Mouse (Mus musculus): ENCODE results near the gene Foxi1. TPM values are rescaled to one million over a fixed set of nuclear protein-coding genes. Genes with fewer than 3 reads are reported as not detected.

The Foxi1 gene
- polyA plus RNA-seq, 1 experiment, result 0.57 TPM

DNA sequence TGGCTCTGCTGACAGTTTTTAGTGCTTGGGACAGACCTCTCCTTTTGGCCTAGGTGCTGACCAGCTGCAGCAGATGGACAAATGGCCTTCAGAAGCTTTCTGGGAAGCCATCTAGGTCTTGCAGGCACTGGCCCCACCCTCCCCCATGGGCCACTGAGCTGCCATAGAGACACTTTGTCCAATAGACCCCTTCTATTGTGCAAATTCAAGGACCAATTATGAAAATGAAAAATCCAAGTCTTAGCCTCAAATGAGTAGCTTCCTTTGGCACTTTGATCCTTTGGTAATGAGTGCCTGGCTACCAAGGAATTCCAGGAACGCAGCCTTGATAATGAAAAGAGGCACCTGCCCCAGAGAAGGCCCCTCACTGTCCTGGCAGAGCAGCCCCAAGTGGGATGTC is 36.7 kb downstream of the Foxi1 start:
- Histone ChIP-seq H3K27me3 (ENCODE audit: control insufficient read depth, insufficient read depth, low read length) (no peaks in the 10 kb centered on the region), H3K4me1 (replicated peaks; ENCODE audit: control insufficient read depth, insufficient read depth, low read length) (no peaks in the 10 kb centered on the region), H3K36me3 (ENCODE audit: control insufficient read depth, insufficient read depth, low read length) (no peaks in the 10 kb centered on the region), H3K4me3 (ENCODE audit: control insufficient read depth, insufficient read depth, low read length) (no peak overlapping the region), H3K27ac (ENCODE audit: control insufficient read depth, insufficient read depth, low read length) (no peak overlapping the region)
- WGBS, result 93% methylated on average over 1 of the region's 1 CpGs
- no peak for DNase-seq
- no peak for TF ChIP-seq CTCF (IDR thresholded peaks at IDR 0.05; ENCODE audit: borderline replicate concordance, control insufficient read depth, extremely low read depth, insufficient read depth, low read length, poor library complexity)
- TF ChIP-seq POLR2A (IDR thresholded peaks at IDR 0.05; ENCODE audit: control insufficient read depth, extremely low read depth, insufficient read depth, low read length, poor library complexity), result no peak

GRCm38 (mm10) chr11:34169464-34169894 is 38.4 kb downstream of the Foxi1 start:
- TF ChIP-seq CTCF (IDR thresholded peaks at IDR 0.05; ENCODE audit: borderline replicate concordance, control insufficient read depth, extremely low read depth, insufficient read depth, low read length, poor library complexity) (no peak), POLR2A (IDR thresholded peaks at IDR 0.05; ENCODE audit: control insufficient read depth, extremely low read depth, insufficient read depth, low read length, poor library complexity) (no peak)
- H3K27ac ChIP-seq (ENCODE audit: control insufficient read depth, insufficient read depth, low read length), result no peak overlapping the region
- no peak overlapping the region for H3K4me3 ChIP-seq (ENCODE audit: control insufficient read depth, insufficient read depth, low read length)
- DNase-seq, result no peak
- H3K27me3 ChIP-seq (ENCODE audit: control insufficient read depth, insufficient read depth, low read length), result no peaks in the 10 kb centered on the region
- H3K36me3 ChIP-seq (ENCODE audit: control insufficient read depth, insufficient read depth, low read length), result no peaks in the 10 kb centered on the region
- 87% methylated on average over 5 of the region's 5 CpGs for WGBS
- H3K4me1 ChIP-seq (replicated peaks; ENCODE audit: control insufficient read depth, insufficient read depth, low read length), result no peaks in the 10 kb centered on the region

- 77% methylated on average over 4 of the region's 4 CpGs for WGBS
- no peaks in the 10 kb centered on the region for H3K27me3 ChIP-seq (ENCODE audit: control insufficient read depth, insufficient read depth, low read length)
These were observed 41.5 kb downstream of the Foxi1 start for GRCm38 (mm10) chr11:34166392-34166791.

GRCm38 (mm10) chr11:34165278-34165677 is 42.6 kb downstream of the Foxi1 start:
- H3K27me3 ChIP-seq (ENCODE audit: control insufficient read depth, insufficient read depth, low read length), result no peaks in the 10 kb centered on the region
- 97% methylated on average over 11 of the region's 11 CpGs for WGBS
- no peak for DNase-seq
- H3K4me3 ChIP-seq (ENCODE audit: control insufficient read depth, insufficient read depth, low read length), result no peak overlapping the region
- TF ChIP-seq CTCF (IDR thresholded peaks at IDR 0.05; ENCODE audit: borderline replicate concordance, control insufficient read depth, extremely low read depth, insufficient read depth, low read length, poor library complexity) (no peak), POLR2A (IDR thresholded peaks at IDR 0.05; ENCODE audit: control insufficient read depth, extremely low read depth, insufficient read depth, low read length, poor library complexity) (no peak)
- H3K4me1 ChIP-seq (replicated peaks; ENCODE audit: control insufficient read depth, insufficient read depth, low read length), result no peaks in the 10 kb centered on the region
- H3K36me3 ChIP-seq (ENCODE audit: control insufficient read depth, insufficient read depth, low read length), result no peaks in the 10 kb centered on the region
- H3K27ac ChIP-seq (ENCODE audit: control insufficient read depth, insufficient read depth, low read length), result no peak overlapping the region

More at GRCm38 (mm10) chr11:34166392-34166791, 41.5 kb downstream of the Foxi1 start:
- Histone ChIP-seq H3K36me3 (ENCODE audit: control insufficient read depth, insufficient read depth, low read length) (no peaks in the 10 kb centered on the region), H3K27ac (ENCODE audit: control insufficient read depth, insufficient read depth, low read length) (no peak overlapping the region), H3K4me3 (ENCODE audit: control insufficient read depth, insufficient read depth, low read length) (no peak overlapping the region), H3K4me1 (replicated peaks; ENCODE audit: control insufficient read depth, insufficient read depth, low read length) (no peaks in the 10 kb centered on the region)
- TF ChIP-seq CTCF (IDR thresholded peaks at IDR 0.05; ENCODE audit: borderline replicate concordance, control insufficient read depth, extremely low read depth, insufficient read depth, low read length, poor library complexity), result no peak
- no peak for TF ChIP-seq POLR2A (IDR thresholded peaks at IDR 0.05; ENCODE audit: control insufficient read depth, extremely low read depth, insufficient read depth, low read length, poor library complexity)
- DNase-seq, result no peak

DNA sequence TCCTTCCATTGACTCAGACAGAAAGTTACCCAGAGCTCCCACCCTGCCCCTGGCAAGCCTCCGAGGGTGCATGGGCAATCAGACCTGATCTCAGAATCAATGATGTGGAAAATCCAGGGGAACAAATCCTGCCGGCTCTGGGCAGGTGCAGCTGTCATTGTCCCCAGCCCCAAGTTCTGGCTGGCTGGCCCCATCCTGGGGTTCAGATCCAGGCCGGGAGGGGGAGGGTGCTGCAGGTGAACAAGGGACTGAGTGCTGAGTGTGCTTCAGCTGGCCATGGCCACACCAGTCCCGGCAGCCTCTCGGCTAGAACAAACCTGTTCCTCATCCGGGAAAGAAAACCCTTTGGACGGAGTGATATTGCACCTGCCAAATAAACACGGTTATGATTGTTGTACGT is 49.0 kb downstream of the Foxi1 start:
- no peaks in the 10 kb centered on the region for H3K27me3 ChIP-seq (ENCODE audit: control insufficient read depth, insufficient read depth, low read length)
- H3K36me3 ChIP-seq (ENCODE audit: control insufficient read depth, insufficient read depth, low read length), result no peaks in the 10 kb centered on the region
- no peak for DNase-seq
- no peak overlapping the region for H3K4me3 ChIP-seq (ENCODE audit: control insufficient read depth, insufficient read depth, low read length)
- TF ChIP-seq CTCF (IDR thresholded peaks at IDR 0.05; ENCODE audit: borderline replicate concordance, control insufficient read depth, extremely low read depth, insufficient read depth, low read length, poor library complexity), result no peak
- TF ChIP-seq POLR2A (IDR thresholded peaks at IDR 0.05; ENCODE audit: control insufficient read depth, extremely low read depth, insufficient read depth, low read length, poor library complexity), result no peak
- no peak overlapping the region for H3K27ac ChIP-seq (ENCODE audit: control insufficient read depth, insufficient read depth, low read length)
- H3K4me1 ChIP-seq (replicated peaks; ENCODE audit: control insufficient read depth, insufficient read depth, low read length), result no peaks in the 10 kb centered on the region
- 92% methylated on average over 9 of the region's 9 CpGs for WGBS

- DNase-seq, result no peak
- Histone ChIP-seq H3K27ac (ENCODE audit: control insufficient read depth, insufficient read depth, low read length) (no peak overlapping the region), H3K4me3 (ENCODE audit: control insufficient read depth, insufficient read depth, low read length) (no peak overlapping the region), H3K4me1 (replicated peaks; ENCODE audit: control insufficient read depth, insufficient read depth, low read length) (no peaks in the 10 kb centered on the region), H3K36me3 (ENCODE audit: control insufficient read depth, insufficient read depth, low read length) (no peaks in the 10 kb centered on the region), H3K27me3 (ENCODE audit: control insufficient read depth, insufficient read depth, low read length) (no peaks in the 10 kb centered on the region)
- WGBS, result 90% methylated on average over 7 of the region's 7 CpGs
- no peak for TF ChIP-seq CTCF (IDR thresholded peaks at IDR 0.05; ENCODE audit: borderline replicate concordance, control insufficient read depth, extremely low read depth, insufficient read depth, low read length, poor library complexity)
- no peak for TF ChIP-seq POLR2A (IDR thresholded peaks at IDR 0.05; ENCODE audit: control insufficient read depth, extremely low read depth, insufficient read depth, low read length, poor library complexity)
These were observed 52.7 kb downstream of the Foxi1 start for GRCm38 (mm10) chr11:34155235-34155634.

Other genes starting within 250 kb of the Foxi1 start
- gene Kcnmb1, start 245.1 kb downstream of the Foxi1 start, polyA plus RNA-seq (2012; rRNA removed), result 0.45 and 0.50 TPM in 2 replicates
- gene Kcnip1, start 214.9 kb downstream of the Foxi1 start, polyA plus RNA-seq (2012; rRNA removed), result 0.12 and 0.13 TPM in 2 replicates
- gene Lcp2, start 161.2 kb downstream of the Foxi1 start, polyA plus RNA-seq (2012; rRNA removed), result 153 TPM in 2 replicates
- 0.16 TPM in 1 of 2 replicates, not detected in the other for gene 4930469K13Rik, start 109.5 kb downstream of the Foxi1 start, polyA plus RNA-seq (2012; rRNA removed)
- gene Fam196b, start 106.7 kb upstream of the Foxi1 start, polyA plus RNA-seq (2012; rRNA removed), result 0.05 and 0.07 TPM in 2 replicates